ENCODE assay signal across 28 mouse cellular contexts in genomic region chr7:73201330-73201729, GRCm38 (mm10).
A peak's percentile ranks its signal among the peaks of the same experiment; 100 is the strongest.
DNase-seq lines count a peak whose midpoint lies in the region; ATAC-seq and TF ChIP-seq lines count a peak whose summit lies in the region.
"Had no signal": no experiment of that assay in that cellular context is flagged by ENCODE, and none has a peak within 500 bp of the region (broad histone marks: within the 10 kb centered on the region; RNA-seq: fewer than 3 reads in every experiment).

No protein-coding gene starts in this region.

- DNase-seq in hindbrain, postnatal 0 days (ENCODE audit: low spot score) = no peak
- DNase-seq in midbrain, embryonic 14.5 days = no peak
- peak; percentile 85 for DNase-seq in forebrain, embryonic 14.5 days (ENCODE audit: low spot score)
- DNase-seq in thymus, postnatal 14 days = no peak
- DNase-seq: adrenal gland, postnatal 14 days; cerebellum, adult 2 months; cerebellum, postnatal 14 days; gastrocnemius, adult 2 months; gastrocnemius, postnatal 36 days; heart, postnatal 10 days; kidney, adult 2 months; kidney, postnatal 10 days; liver, embryonic 13.5 days; lung, adult 18-20 months had no signal

- no peaks in the 10 kb centered on the region for H3K36me3 ChIP-seq in hindbrain, postnatal 0 days (ENCODE audit: insufficient read depth, low read length)
- H3K36me3 ChIP-seq in hindbrain, embryonic 13.5 days = no peaks in the 10 kb centered on the region
- H3K36me3 ChIP-seq in midbrain, embryonic 13.5 days = no peaks in the 10 kb centered on the region
- H3K36me3 ChIP-seq in midbrain, embryonic 14.5 days (ENCODE audit: control insufficient read depth, insufficient read depth, low read length) = no peaks in the 10 kb centered on the region
- H3K36me3 ChIP-seq in forebrain, embryonic 14.5 days (ENCODE audit: control insufficient read depth, insufficient read depth, low read length) = no peaks in the 10 kb centered on the region
- no peaks in the 10 kb centered on the region for H3K36me3 ChIP-seq in myocyte (ENCODE audit: control insufficient read depth, insufficient read depth)
- H3K36me3 ChIP-seq: heart, embryonic 13.5 days; hindbrain, embryonic 15.5 days; limb, embryonic 10.5 days; limb, embryonic 15.5 days; liver, embryonic 13.5 days; neural tube, embryonic 12.5 days; stomach, embryonic 15.5 days had no signal

- WGBS in hindbrain, postnatal 0 days = 29% methylated on average over 6 of the region's 6 CpGs
- 45% methylated on average over 6 of the region's 6 CpGs for WGBS in hindbrain, embryonic 13.5 days
- 47% methylated on average over 6 of the region's 6 CpGs for WGBS in midbrain, embryonic 13.5 days
- 52% methylated on average over 6 of the region's 6 CpGs for WGBS in midbrain, embryonic 14.5 days
- WGBS in forebrain, embryonic 14.5 days = 15% methylated on average over 6 of the region's 6 CpGs

- no peaks in the 10 kb centered on the region for H3K9me3 ChIP-seq in hindbrain, postnatal 0 days (ENCODE audit: low read length)
- H3K9me3 ChIP-seq in hindbrain, embryonic 13.5 days = peaks cover 9% of the 10 kb centered on the region
- H3K9me3 ChIP-seq in midbrain, embryonic 13.5 days = no peaks in the 10 kb centered on the region; the same call in none of the 2 replicates
- H3K9me3 ChIP-seq in midbrain, embryonic 14.5 days (ENCODE audit: control insufficient read depth, low read length) = peaks cover 6% of the 10 kb centered on the region; the same call in 1 of the 2 replicates
- peaks cover 10% of the 10 kb centered on the region for H3K9me3 ChIP-seq in forebrain, embryonic 14.5 days (replicated peaks; ENCODE audit: control insufficient read depth, low read length)
- H3K9me3 ChIP-seq: hindbrain, embryonic 15.5 days; limb, embryonic 10.5 days; limb, embryonic 15.5 days; liver, embryonic 13.5 days; stomach, embryonic 15.5 days had no signal

- H3K27ac ChIP-seq in hindbrain, postnatal 0 days = peak overlapping the region; percentile 54; the same call in 1 of the 2 replicates
- no peak overlapping the region for H3K27ac ChIP-seq in hindbrain, embryonic 13.5 days
- H3K27ac ChIP-seq in midbrain, embryonic 13.5 days = peak overlapping the region; percentile 58
- H3K27ac ChIP-seq in midbrain, embryonic 14.5 days (replicated peaks; ENCODE audit: low read depth, low read length) = no peak overlapping the region
- peak overlapping the region; percentile 35; the same call in 1 of the 2 replicates for H3K27ac ChIP-seq in forebrain, embryonic 14.5 days (ENCODE audit: low read depth, low read length)
- H3K27ac ChIP-seq: gastrocnemius, adult 2 months; heart, embryonic 13.5 days; hindbrain, embryonic 15.5 days; limb, embryonic 10.5 days; limb, embryonic 15.5 days; liver, embryonic 13.5 days; neural tube, embryonic 12.5 days; stomach, embryonic 15.5 days had no signal

- H3K4me1 ChIP-seq in hindbrain, postnatal 0 days (ENCODE audit: insufficient read depth, low read length) = peaks cover 9% of the 10 kb centered on the region; the same call in 1 of the 2 replicates
- peaks cover 26% of the 10 kb centered on the region for H3K4me1 ChIP-seq in hindbrain, embryonic 13.5 days (replicated peaks)
- peaks cover 21% of the 10 kb centered on the region for H3K4me1 ChIP-seq in midbrain, embryonic 13.5 days (replicated peaks)
- H3K4me1 ChIP-seq in midbrain, embryonic 14.5 days (ENCODE audit: control insufficient read depth, insufficient read depth, low read length) = peaks cover 12% of the 10 kb centered on the region
- peaks cover 20% of the 10 kb centered on the region for H3K4me1 ChIP-seq in forebrain, embryonic 14.5 days (ENCODE audit: control insufficient read depth, insufficient read depth, low read length)
- H3K4me1 ChIP-seq: hindbrain, embryonic 15.5 days; liver, embryonic 13.5 days; megakaryocyte, embryonic 14.5 days; stomach, embryonic 15.5 days had no signal

- no peak overlapping the region for H3K4me2 ChIP-seq in hindbrain, postnatal 0 days (ENCODE audit: low read depth, low read length)
- no peak overlapping the region for H3K4me2 ChIP-seq in hindbrain, embryonic 13.5 days
- H3K4me2 ChIP-seq in midbrain, embryonic 13.5 days (replicated peaks) = no peak overlapping the region
- H3K4me2 ChIP-seq in midbrain, embryonic 14.5 days (ENCODE audit: low read length) = no peak overlapping the region
- H3K4me2 ChIP-seq in forebrain, embryonic 14.5 days (ENCODE audit: low read length) = no peak overlapping the region
- peak overlapping the region; percentile 13 for H3K4me2 ChIP-seq in myocyte (ENCODE audit: low read depth)
- H3K4me2 ChIP-seq: heart, embryonic 13.5 days; hindbrain, embryonic 15.5 days; limb, embryonic 15.5 days; liver, embryonic 13.5 days; neural tube, embryonic 12.5 days; stomach, embryonic 15.5 days had no signal

- H3K9ac ChIP-seq in hindbrain, postnatal 0 days (replicated peaks; ENCODE audit: low read length) = no peak overlapping the region
- H3K9ac ChIP-seq in hindbrain, embryonic 13.5 days = no peak overlapping the region
- H3K9ac ChIP-seq in midbrain, embryonic 13.5 days (replicated peaks) = no peak overlapping the region
- H3K9ac ChIP-seq in midbrain, embryonic 14.5 days (replicated peaks; ENCODE audit: low read length) = no peak overlapping the region
- H3K9ac ChIP-seq in forebrain, embryonic 14.5 days (ENCODE audit: low read length) = no peak overlapping the region
- H3K9ac ChIP-seq: heart, embryonic 13.5 days; hindbrain, embryonic 15.5 days; limb, embryonic 15.5 days; liver, embryonic 13.5 days; neural tube, embryonic 12.5 days; stomach, embryonic 15.5 days had no signal

- TF ChIP-seq CTCF in hindbrain, postnatal 0 days (IDR thresholded peaks at IDR 0.05; ENCODE audit: low read depth) = no peak

- no peak for TF ChIP-seq POLR2A in myocyte (IDR thresholded peaks at IDR 0.05; ENCODE audit: insufficient read length, low read depth)

- H3ac ChIP-seq in myocyte (ENCODE audit: control insufficient read depth, insufficient read length) = no peak overlapping the region

- no peaks in the 10 kb centered on the region for H3K79me2 ChIP-seq in myocyte (ENCODE audit: control insufficient read depth, insufficient read depth)

- no peak for ATAC-seq in hindbrain, postnatal 0 days
- no peak for ATAC-seq in hindbrain, embryonic 13.5 days (ENCODE audit: low FRiP score)
- no peak for ATAC-seq in midbrain, embryonic 13.5 days
- ATAC-seq in midbrain, embryonic 14.5 days (ENCODE audit: low FRiP score, low TSS enrichment) = no peak
- ATAC-seq in forebrain, embryonic 14.5 days = peak; percentile 49
- ATAC-seq: CD4-positive, CD25-positive, alpha-beta regulatory T cell, adult 4 months; lung, postnatal 0 days; midbrain, embryonic 16.5 days had no signal

- H3K27me3 ChIP-seq in hindbrain, postnatal 0 days (ENCODE audit: insufficient read depth, low read length) = no peaks in the 10 kb centered on the region
- no peaks in the 10 kb centered on the region for H3K27me3 ChIP-seq in hindbrain, embryonic 13.5 days
- no peaks in the 10 kb centered on the region for H3K27me3 ChIP-seq in midbrain, embryonic 13.5 days
- H3K27me3 ChIP-seq in midbrain, embryonic 14.5 days (ENCODE audit: control insufficient read depth, insufficient read depth, low read length) = no peaks in the 10 kb centered on the region
- no peaks in the 10 kb centered on the region for H3K27me3 ChIP-seq in forebrain, embryonic 14.5 days (replicated peaks; ENCODE audit: control insufficient read depth, insufficient read depth, low read length)
- H3K27me3 ChIP-seq in myocyte (ENCODE audit: control insufficient read depth, insufficient read depth, insufficient read length) = no peaks in the 10 kb centered on the region
- H3K27me3 ChIP-seq: hindbrain, embryonic 15.5 days; limb, embryonic 15.5 days; liver, embryonic 13.5 days; megakaryocyte, embryonic 14.5 days; neural tube, embryonic 12.5 days; stomach, embryonic 15.5 days had no signal

- no peak overlapping the region for H3K4me3 ChIP-seq in hindbrain, postnatal 0 days (ENCODE audit: low read length)
- no peak overlapping the region for H3K4me3 ChIP-seq in hindbrain, embryonic 13.5 days
- no peak overlapping the region for H3K4me3 ChIP-seq in midbrain, embryonic 13.5 days (replicated peaks)
- H3K4me3 ChIP-seq in midbrain, embryonic 14.5 days (replicated peaks; ENCODE audit: low read depth, low read length) = no peak overlapping the region
- no peak overlapping the region for H3K4me3 ChIP-seq in forebrain, embryonic 14.5 days (ENCODE audit: low read depth, low read length)
- H3K4me3 ChIP-seq in myocyte = no peak overlapping the region
- H3K4me3 ChIP-seq: erythroblast, embryonic 14.5 days; gastrocnemius, adult 2 months; heart, embryonic 13.5 days; hindbrain, embryonic 15.5 days; limb, embryonic 10.5 days; limb, embryonic 15.5 days; liver, embryonic 13.5 days; megakaryocyte, embryonic 14.5 days; neural tube, embryonic 12.5 days; stomach, embryonic 15.5 days had no signal

TF ChIP-seq in myocyte, 11 proteins besides CTCF, POLR2A, EP300 and RAD21:
- TF ChIP-seq E2F4 (IDR thresholded peaks at IDR 0.05; ENCODE audit: insufficient read depth) (no peak), CEBPB (IDR thresholded peaks at IDR 0.05; ENCODE audit: insufficient read depth, poor library complexity, severe bottlenecking) (no peak), TCF12 (IDR thresholded peaks at IDR 0.05; ENCODE audit: insufficient read depth, poor library complexity, severe bottlenecking) (no peak), MAX (IDR thresholded peaks at IDR 0.05; ENCODE audit: low read depth) (no peak), USF1 (IDR thresholded peaks at IDR 0.05; ENCODE audit: low read depth) (no peak), SRF (IDR thresholded peaks at IDR 0.05; ENCODE audit: control insufficient read depth, insufficient read length, low read depth) (no peak), MYOG (IDR thresholded peaks at IDR 0.05; ENCODE audit: control insufficient read depth in 1 of 3, insufficient read depth in 1 of 3, insufficient read length in 2 of 3, low read depth in 2 of 3) (no peak), POLR2AphosphoS2 (IDR thresholded peaks at IDR 0.05; ENCODE audit: insufficient read length, low read depth) (no peak), TCF3 (IDR thresholded peaks at IDR 0.05; ENCODE audit: insufficient read length, low read depth) (no peak)

Comparison
In these comparisons a context has a peak if more than half of its experiments do, and no peak if none do; other contexts are left out.
1. H3K27ac ChIP-seq: peak in hindbrain, postnatal 0 days (single experiment), midbrain, embryonic 13.5 days (single experiment) and forebrain, embryonic 14.5 days (single experiment); none in hindbrain, embryonic 13.5 days (single experiment) and midbrain, embryonic 14.5 days (single experiment).